Mouse (Mus musculus): Measurements from ENCODE around the gene Psmd12.

DNA sequence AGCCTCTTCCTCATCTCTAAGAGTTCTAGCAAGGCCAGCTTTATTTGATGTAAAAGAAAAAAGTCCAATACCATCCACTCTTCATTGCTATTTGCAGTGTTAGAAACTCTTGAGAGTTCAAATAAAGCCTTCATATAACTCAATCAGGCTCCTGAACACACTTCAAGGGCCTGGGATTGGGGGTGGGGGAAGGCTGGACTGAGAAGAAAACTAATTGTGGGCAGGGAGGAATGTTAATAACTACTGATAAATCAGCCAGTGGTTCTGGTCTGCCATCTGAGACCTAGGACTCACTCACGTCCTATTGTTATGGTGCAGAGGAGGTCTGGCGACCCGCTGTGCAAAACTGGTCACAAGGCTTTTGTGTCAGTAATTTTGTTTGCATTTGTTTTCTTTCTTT lies 48.3 kb downstream of the Psmd12 start:
- no peak for TF ChIP-seq CTCF (conservative IDR thresholded peaks at IDR 0.05; ENCODE audit: low read length)
- no peak for TF ChIP-seq NANOG (IDR thresholded peaks at IDR 0.05; ENCODE audit: borderline replicate concordance, low read length)

Data from E14TG2a.4 (cell line).